Mouse (Mus musculus) liver, postnatal 0 days (tissue): Measurements from ENCODE around the gene Cryaa.

Experiments
- CTCF ChIP-seq: sonication (generic); IDR thresholded peaks from 2 replicates; pipeline ENCODE4 v1.5.1; 2016; ENCODE audit warnings: antibody characterized with exemption, low read depth
- EP300 ChIP-seq: IDR thresholded peaks from 2 replicates; pipeline ENCODE4 v1.6.1; 2016; ENCODE audit warnings: antibody characterized with exemption, low read depth, mild to moderate bottlenecking

DNA sequence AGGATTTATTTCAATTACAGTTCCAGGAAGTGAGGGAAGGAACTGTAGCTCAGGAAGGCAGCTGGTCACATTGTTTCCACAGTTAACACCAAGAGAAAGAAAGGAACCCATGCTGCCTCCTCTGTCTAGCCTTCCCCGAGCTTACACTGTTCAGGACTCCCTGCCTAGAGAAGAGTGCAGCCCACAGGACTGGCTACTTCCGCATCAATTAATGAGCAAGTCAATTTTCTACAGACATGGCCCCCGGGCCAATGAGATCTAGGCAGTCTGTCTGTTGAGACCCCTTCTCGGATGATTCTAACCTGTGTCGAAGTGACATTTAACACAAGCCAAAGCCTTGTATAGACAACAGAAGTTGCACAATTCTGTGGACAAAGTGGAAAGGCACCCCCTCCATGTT lies 42.7 kb upstream of the Cryaa start:
- TF ChIP-seq CTCF (no peak), EP300 (no peak)
